Mouse (Mus musculus) MEL (cell line): ENCODE measurements at regions not wholly inside any gene's neighbourhood (a gene's known extent, or its start where the extent isn't known, plus 50 kb on each side); places are given as distances from the start of the nearest gene placed in this dataset.

Experiments
- CHD2 ChIP-seq: IDR thresholded peaks from 2 replicates; pipeline ENCODE4 v1.6.1; 2011; ENCODE audit warnings: low read length, improper control_type of control experiment
- CTCF ChIP-seq, 3 experiments: IDR thresholded peaks in 2 of 3; conservative IDR thresholded peaks in 1 of 3; 2 replicates each; pipeline ENCODE4 v1.5.1; 2011 to 2012; ENCODE audit warnings: low read length in 3 of 3, low read depth in 2 of 3, mild to moderate bottlenecking in 2 of 3, improper control_type of control experiment in 1 of 3, inconsistent platforms in 1 of 3, mixed read lengths in 1 of 3, moderate library complexity in 1 of 3; ENCODE audit not compliant: control insufficient read depth in 1 of 3, insufficient read depth in 1 of 3, poor library complexity in 1 of 3, severe bottlenecking in 1 of 3
- E2F4 ChIP-seq: IDR thresholded peaks from 2 replicates; pipeline ENCODE4 v1.6.1; 2011; ENCODE audit warnings: low read depth, low read length, improper control_type of control experiment, borderline replicate concordance
- EP300 ChIP-seq, 2 experiments: IDR thresholded peaks; 2 replicates each; pipeline ENCODE4 v1.6.1; 2011; ENCODE audit warnings: improper control_type of control experiment in 2 of 2, low read length in 2 of 2, low read depth in 1 of 2, mild to moderate bottlenecking in 1 of 2
- KAT2A ChIP-seq: conservative IDR thresholded peaks from 2 replicates; pipeline ENCODE4 v1.6.1; 2012; ENCODE audit warnings: low read depth, low read length, improper control_type of control experiment, inconsistent platforms
- MAX ChIP-seq: IDR thresholded peaks from 2 replicates; pipeline ENCODE4 v1.6.1; 2011; ENCODE audit warnings: low read length, improper control_type of control experiment
- MXI1 ChIP-seq: IDR thresholded peaks from 2 replicates; pipeline ENCODE4 v1.6.1; 2011; ENCODE audit warnings: mild to moderate bottlenecking, low read depth, low read length, improper control_type of control experiment
- NELFE ChIP-seq: IDR thresholded peaks from 2 replicates; pipeline ENCODE4 v1.6.1; 2011; ENCODE audit warnings: low read depth, low read length, improper control_type of control experiment
- POLR2A ChIP-seq, 2 experiments: IDR thresholded peaks; 2 replicates each; pipeline ENCODE4 v1.6.1; 2011 to 2012; ENCODE audit warnings: low read length in 2 of 2, mild to moderate bottlenecking in 2 of 2, control low read depth in 1 of 2, improper control_type of control experiment in 1 of 2, low read depth in 1 of 2, moderate library complexity in 1 of 2; ENCODE audit not compliant: control insufficient read depth in 1 of 2, insufficient read depth in 1 of 2, poor library complexity in 1 of 2
- POLR2AphosphoS2 ChIP-seq: IDR thresholded peaks from 2 replicates; pipeline ENCODE4 v1.6.1; 2011; ENCODE audit warnings: low read length, improper control_type of control experiment
- RCOR1 ChIP-seq: IDR thresholded peaks from 2 replicates; pipeline ENCODE4 v1.6.1; 2012; ENCODE audit warnings: low read depth, mild to moderate bottlenecking, inconsistent platforms, low read length, improper control_type of control experiment
- TCF12 ChIP-seq: IDR thresholded peaks from 2 replicates; pipeline ENCODE4 v1.6.1; 2014; ENCODE audit warnings: low read depth, mild to moderate bottlenecking, inconsistent platforms, low read length, improper control_type of control experiment, moderate library complexity
- USF1 ChIP-seq: IDR thresholded peaks from 2 replicates; pipeline ENCODE4 v1.6.1; 2014; ENCODE audit warnings: low read depth, mild to moderate bottlenecking, inconsistent platforms, low read length, improper control_type of control experiment, moderate library complexity
- USF2 ChIP-seq, 2 experiments: IDR thresholded peaks; 2 replicates each; pipeline ENCODE4 v1.6.1; 2011 to 2012; ENCODE audit warnings: improper control_type of control experiment in 2 of 2, low read length in 2 of 2, borderline replicate concordance in 1 of 2, inconsistent platforms in 1 of 2, low read depth in 1 of 2, mild to moderate bottlenecking in 1 of 2; ENCODE audit not compliant: insufficient read depth in 1 of 2

- no peak for TF ChIP-seq POLR2AphosphoS2
- no peak for TF ChIP-seq CTCF (IDR thresholded peaks at IDR 0.05 in 2 of 3, conservative IDR thresholded peaks at IDR 0.05 in 1 of 3; ENCODE audit: control insufficient read depth in 1 of 3, insufficient read depth in 1 of 3, low read depth in 2 of 3, low read length in 3 of 3, poor library complexity in 1 of 3, severe bottlenecking in 1 of 3)
- no peak for TF ChIP-seq MAX
- TF ChIP-seq CHD2, result no peak
- no peak for TF ChIP-seq TCF12
- no peak for TF ChIP-seq RCOR1
- no peak for TF ChIP-seq EP300 (IDR thresholded peaks at IDR 0.05; ENCODE audit: low read depth in 1 of 2, low read length in 2 of 2)
- TF ChIP-seq NELFE, result no peak
- no peak for TF ChIP-seq E2F4
- TF ChIP-seq MXI1, result no peak
- no peak for TF ChIP-seq POLR2A (IDR thresholded peaks at IDR 0.05; ENCODE audit: control insufficient read depth in 1 of 2, insufficient read depth in 1 of 2, low read depth in 1 of 2, low read length in 2 of 2, poor library complexity in 1 of 2)
- no peak for TF ChIP-seq USF1
- no peak for TF ChIP-seq KAT2A
- no peak for TF ChIP-seq USF2 (IDR thresholded peaks at IDR 0.05; ENCODE audit: borderline replicate concordance in 1 of 2, insufficient read depth in 1 of 2, low read depth in 1 of 2, low read length in 2 of 2)
Observed at GRCm38 (mm10) chr7:117282194-117282593, 98.6 kb upstream of the Xylt1 start.
